Mouse (Mus musculus): ENCODE data around the gene Atg4b. TPM values are rescaled to one million over a fixed set of nuclear protein-coding genes. Genes with fewer than 3 reads are reported as not detected.

Gene Atg4b
- total RNA-seq, 1 experiment, result 32.7 TPM

GRCm38 (mm10) chr1:93834671-93835150, 83.4 kb downstream of the Atg4b start:
- Histone ChIP-seq H3K4me3 (ENCODE audit: insufficient read depth in 1 of 2, low read depth in 1 of 2, low read length in 2 of 2, poor library complexity in 1 of 2, severe bottlenecking in 1 of 2) (no peak overlapping the region), H3K36me3 (ENCODE audit: control insufficient read depth, insufficient read depth, low read length, poor library complexity, severe bottlenecking) (peaks cover 4% of the 10 kb centered on the region; the same call in 1 of the 2 replicates), H3K9ac (ENCODE audit: insufficient read depth, low read depth, low read length, poor library complexity, severe bottlenecking) (peak overlapping the region; percentile 1; the same call in 1 of the 2 replicates), H3K9me3 (ENCODE audit: control insufficient read depth, insufficient read depth, low read depth, low read length) (no peaks in the 10 kb centered on the region), H3K27ac (ENCODE audit: insufficient read depth, low read depth, low read length, poor library complexity, severe bottlenecking) (no peak overlapping the region), H3K4me1 (ENCODE audit: control insufficient read depth in 2 of 2, insufficient read depth in 2 of 2, low read length in 2 of 2, poor library complexity in 1 of 2) (peaks cover 0 to 2% of the 10 kb centered on the region in 2 experiments; a peak in 1 of 4 replicates)
- no peak for DNase-seq (ENCODE audit: low read depth, low spot score)
- in situ Hi-C loops (cut with MboI; ENCODE audit: low sequenced_read_pairs in 2 of 2, unreplicated experiment in 2 of 2), result no loop called here
- no peak for TF ChIP-seq ZNF384 (IDR thresholded peaks at IDR 0.05; ENCODE audit: low read depth, low read length)
- no peak for TF ChIP-seq MAFK (IDR thresholded peaks at IDR 0.05; ENCODE audit: insufficient read depth, low read depth, low read length)
- TF ChIP-seq ZC3H11A (IDR thresholded peaks at IDR 0.05; ENCODE audit: borderline replicate concordance, low read depth, low read length), result no peak
- no peak for TF ChIP-seq CHD2 (IDR thresholded peaks at IDR 0.05; ENCODE audit: low read depth, low read length)
- no peak for TF ChIP-seq HCFC1 (IDR thresholded peaks at IDR 0.05; ENCODE audit: borderline replicate concordance, insufficient read depth, low read length)

- Histone ChIP-seq H3K4me1 (ENCODE audit: control insufficient read depth in 2 of 2, insufficient read depth in 2 of 2, low read length in 2 of 2, poor library complexity in 1 of 2) (peaks cover 0 to 2% of the 10 kb centered on the region in 2 experiments; a peak in 1 of 4 replicates), H3K4me3 (ENCODE audit: insufficient read depth in 1 of 2, low read depth in 1 of 2, low read length in 2 of 2, poor library complexity in 1 of 2, severe bottlenecking in 1 of 2) (no peak overlapping the region), H3K9me3 (ENCODE audit: control insufficient read depth, insufficient read depth, low read depth, low read length) (no peaks in the 10 kb centered on the region), H3K36me3 (ENCODE audit: control insufficient read depth, insufficient read depth, low read length, poor library complexity, severe bottlenecking) (peaks cover 4% of the 10 kb centered on the region; the same call in 1 of the 2 replicates), H3K9ac (ENCODE audit: insufficient read depth, low read depth, low read length, poor library complexity, severe bottlenecking) (no peak overlapping the region), H3K27ac (ENCODE audit: insufficient read depth, low read depth, low read length, poor library complexity, severe bottlenecking) (no peak overlapping the region)
- no peak for DNase-seq (ENCODE audit: low read depth, low spot score)
- in situ Hi-C loops (cut with MboI; ENCODE audit: low sequenced_read_pairs in 2 of 2, unreplicated experiment in 2 of 2), result no loop called here
- TF ChIP-seq HCFC1 (IDR thresholded peaks at IDR 0.05; ENCODE audit: borderline replicate concordance, insufficient read depth, low read length) (no peak), MAFK (IDR thresholded peaks at IDR 0.05; ENCODE audit: insufficient read depth, low read depth, low read length) (no peak), ZNF384 (IDR thresholded peaks at IDR 0.05; ENCODE audit: low read depth, low read length) (no peak), CHD2 (IDR thresholded peaks at IDR 0.05; ENCODE audit: low read depth, low read length) (no peak), ZC3H11A (IDR thresholded peaks at IDR 0.05; ENCODE audit: borderline replicate concordance, low read depth, low read length) (no peak)
Observed at GRCm38 (mm10) chr1:93835211-93835610, 83.9 kb downstream of the Atg4b start.

GRCm38 (mm10) chr1:93835876-93836531, 84.7 kb downstream of the Atg4b start:
- H3K4me1 ChIP-seq (ENCODE audit: control insufficient read depth in 2 of 2, insufficient read depth in 2 of 2, low read length in 2 of 2, poor library complexity in 1 of 2), result peaks cover 0 to 2% of the 10 kb centered on the region in 2 experiments; a peak in 1 of 4 replicates
- no peaks in the 10 kb centered on the region for H3K9me3 ChIP-seq (ENCODE audit: control insufficient read depth, insufficient read depth, low read depth, low read length)
- in situ Hi-C loops (cut with MboI; ENCODE audit: low sequenced_read_pairs in 2 of 2, unreplicated experiment in 2 of 2), result no loop called here
- H3K9ac ChIP-seq (ENCODE audit: insufficient read depth, low read depth, low read length, poor library complexity, severe bottlenecking), result no peak overlapping the region
- H3K36me3 ChIP-seq (ENCODE audit: control insufficient read depth, insufficient read depth, low read length, poor library complexity, severe bottlenecking), result peaks cover 4% of the 10 kb centered on the region; the same call in 1 of the 2 replicates
- no peak overlapping the region for H3K4me3 ChIP-seq (ENCODE audit: insufficient read depth in 1 of 2, low read depth in 1 of 2, low read length in 2 of 2, poor library complexity in 1 of 2, severe bottlenecking in 1 of 2)
- no peak for DNase-seq (ENCODE audit: low read depth, low spot score)
- TF ChIP-seq MAFK (IDR thresholded peaks at IDR 0.05; ENCODE audit: insufficient read depth, low read depth, low read length), result no peak
- H3K27ac ChIP-seq (ENCODE audit: insufficient read depth, low read depth, low read length, poor library complexity, severe bottlenecking), result no peak overlapping the region

GRCm38 (mm10) chr1:93836532-93836913, 85.2 kb downstream of the Atg4b start:
- H3K9ac ChIP-seq (ENCODE audit: insufficient read depth, low read depth, low read length, poor library complexity, severe bottlenecking), result no peak overlapping the region
- no peak overlapping the region for H3K27ac ChIP-seq (ENCODE audit: insufficient read depth, low read depth, low read length, poor library complexity, severe bottlenecking)
- no peaks in the 10 kb centered on the region for H3K9me3 ChIP-seq (ENCODE audit: control insufficient read depth, insufficient read depth, low read depth, low read length)
- peaks cover 4% of the 10 kb centered on the region; the same call in 1 of the 2 replicates for H3K36me3 ChIP-seq (ENCODE audit: control insufficient read depth, insufficient read depth, low read length, poor library complexity, severe bottlenecking)
- no peak for TF ChIP-seq HCFC1 (IDR thresholded peaks at IDR 0.05; ENCODE audit: borderline replicate concordance, insufficient read depth, low read length)
- no peak for TF ChIP-seq ZC3H11A (IDR thresholded peaks at IDR 0.05; ENCODE audit: borderline replicate concordance, low read depth, low read length)
- no peak for TF ChIP-seq ZNF384 (IDR thresholded peaks at IDR 0.05; ENCODE audit: low read depth, low read length)
- TF ChIP-seq MAFK (IDR thresholded peaks at IDR 0.05; ENCODE audit: insufficient read depth, low read depth, low read length), result no peak
- TF ChIP-seq CHD2 (IDR thresholded peaks at IDR 0.05; ENCODE audit: low read depth, low read length), result no peak
- no peak overlapping the region for H3K4me3 ChIP-seq (ENCODE audit: insufficient read depth in 1 of 2, low read depth in 1 of 2, low read length in 2 of 2, poor library complexity in 1 of 2, severe bottlenecking in 1 of 2)
- peaks cover 0 to 2% of the 10 kb centered on the region in 2 experiments; a peak in 1 of 4 replicates for H3K4me1 ChIP-seq (ENCODE audit: control insufficient read depth in 2 of 2, insufficient read depth in 2 of 2, low read length in 2 of 2, poor library complexity in 1 of 2)
- in situ Hi-C loops (cut with MboI; ENCODE audit: low sequenced_read_pairs in 2 of 2, unreplicated experiment in 2 of 2), result no loop called here
- DNase-seq (ENCODE audit: low read depth, low spot score), result no peak
